Mouse (Mus musculus): ENCODE measurements around the gene Atp13a1.

Atp13a1 gene

DNA sequence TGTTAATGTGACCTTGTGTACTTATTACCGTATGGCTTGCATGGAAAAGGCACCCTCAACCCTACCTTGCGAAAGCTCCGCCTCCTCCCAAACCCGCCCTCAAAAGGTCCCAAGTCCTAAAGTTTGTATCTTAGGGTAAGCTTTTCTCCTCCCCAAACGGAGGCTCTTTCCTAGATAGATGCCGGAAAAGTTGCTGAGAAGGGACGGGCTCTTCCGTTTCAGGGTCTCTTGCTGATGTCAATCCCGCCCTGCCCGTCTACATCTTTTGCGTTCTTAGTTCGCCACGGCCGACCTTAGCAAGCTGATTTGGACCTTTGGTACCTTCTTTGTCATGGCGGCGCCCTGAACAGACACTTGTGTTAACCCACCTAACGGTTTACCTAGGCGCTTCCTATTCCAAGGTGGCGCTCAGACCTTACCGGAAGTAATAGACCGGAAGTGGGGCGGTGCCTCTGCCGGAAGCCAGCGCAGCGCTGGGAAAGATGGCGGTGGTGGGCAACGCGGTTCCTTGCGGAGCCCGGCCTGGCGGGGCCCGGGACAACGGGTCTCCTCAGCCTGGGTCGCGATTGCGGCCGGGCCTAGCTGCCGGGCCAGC is at the start of gene Atp13a1, which contains the start of gene Zfp866:
Gene Atp13a1, plus strand, starts transcription at position 391 of the 595 bp plus-strand sequence.
Gene Zfp866, minus strand, starts transcription at position 406 of the 595 bp plus-strand sequence.
- peak; percentile 88 to 92 for DNase-seq (ENCODE audit: low spot score in 2 of 2)

- DNase-seq (ENCODE audit: low spot score in 2 of 2), result no peak
Observed at GRCm38 (mm10) chr8:69741231-69741630, 49.7 kb upstream of the Atp13a1 start.

GRCm38 (mm10) chr8:69749544-69750454 is 41.2 kb upstream of the Atp13a1 start, which contains the start of gene Zfp963:
TSS of gene Zfp963 (minus strand) at chr8:69749970.
- peak; percentile 91 to 97 for DNase-seq (ENCODE audit: low spot score in 2 of 2)

DNA sequence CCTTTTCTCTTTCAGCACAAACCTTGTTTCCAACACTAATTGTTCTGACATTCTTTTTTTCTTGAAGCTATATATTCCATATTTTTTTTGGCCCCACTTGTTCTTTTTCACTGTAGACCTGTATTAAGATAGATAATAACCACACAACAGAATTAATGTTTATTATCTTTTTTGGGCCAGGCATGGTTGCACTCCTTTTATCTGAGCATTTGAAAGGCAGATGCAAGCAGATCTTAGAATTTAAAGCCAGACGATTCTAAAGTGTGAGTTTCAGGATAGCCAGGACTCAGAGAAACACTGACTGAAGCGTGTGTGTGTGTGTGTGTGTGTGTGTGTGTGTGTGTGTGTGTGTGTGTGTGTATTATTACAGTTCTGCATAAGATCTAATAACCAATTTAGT is 38.5 kb upstream of the Atp13a1 start:
- DNase-seq (ENCODE audit: low spot score in 2 of 2), result no peak

DNA sequence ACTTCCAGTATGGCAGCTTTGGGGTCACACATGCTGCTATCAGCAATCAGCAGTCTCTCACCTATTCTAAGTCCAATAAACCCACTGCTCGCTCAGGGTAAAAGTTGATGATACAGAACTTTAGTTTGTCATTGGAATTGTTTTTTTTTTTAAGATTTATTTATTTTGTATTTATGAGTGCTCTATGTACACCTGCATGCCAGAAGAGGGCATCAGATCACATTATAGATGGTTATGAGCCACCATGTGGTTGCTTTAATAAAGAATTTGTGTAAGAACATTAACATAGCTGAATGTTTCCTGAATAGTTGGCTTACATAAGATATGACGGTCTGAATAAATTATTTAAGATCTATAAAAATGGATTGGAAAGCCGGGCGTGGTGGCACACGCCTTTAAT is 32.6 kb upstream of the Atp13a1 start:
- DNase-seq (ENCODE audit: low spot score in 2 of 2), result no peak

DNA sequence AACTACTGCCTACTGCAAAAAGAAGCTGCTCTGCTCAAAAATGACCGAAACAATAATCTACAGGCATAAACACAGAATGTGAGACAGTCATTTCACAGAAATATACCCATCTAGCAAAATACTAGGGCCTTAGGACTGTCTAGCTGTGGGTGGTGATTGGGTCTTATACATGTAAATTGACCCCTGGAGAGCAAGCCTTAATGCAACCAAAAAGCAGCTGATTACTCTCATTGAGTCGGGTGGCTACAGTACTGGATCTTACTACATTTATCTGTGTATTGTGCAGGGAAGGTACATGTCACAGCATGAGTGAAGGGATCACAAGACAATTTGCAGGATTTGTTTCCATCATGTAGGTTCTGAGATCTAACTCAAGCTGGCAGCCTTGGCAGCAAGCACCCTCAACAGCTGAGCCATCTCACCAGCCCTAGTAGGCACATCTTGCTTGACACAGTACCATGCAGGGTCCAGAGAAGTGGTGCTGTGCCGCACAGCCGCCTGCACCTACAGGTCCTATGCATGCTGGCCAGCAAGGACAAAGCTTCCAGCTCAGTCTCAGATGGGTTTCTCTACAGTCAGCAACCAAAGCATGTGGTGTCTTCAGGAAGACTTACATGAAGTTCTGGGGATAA is 29.0 kb upstream of the Atp13a1 start:
- no peak for DNase-seq (ENCODE audit: low spot score in 2 of 2)

DNA sequence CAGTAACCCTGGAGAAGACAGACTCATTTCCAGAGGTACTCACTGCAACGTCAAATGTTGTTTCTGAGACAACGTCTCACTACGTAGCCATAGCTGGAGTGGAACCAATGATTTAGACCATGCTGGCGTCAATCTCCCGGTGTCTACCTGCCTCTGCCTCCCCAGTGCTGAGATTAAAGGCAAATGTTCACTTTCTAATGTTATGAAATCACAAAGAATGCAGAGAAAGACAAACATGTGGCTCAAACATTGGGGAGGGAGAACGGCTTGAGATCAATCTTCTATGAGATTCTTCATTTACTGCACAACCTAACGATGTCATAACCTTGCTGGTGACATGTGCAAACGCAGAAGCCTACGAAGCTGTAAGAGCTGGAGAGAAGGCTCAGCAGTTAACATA is 19.7 kb upstream of the Atp13a1 start:
- no peak for DNase-seq (ENCODE audit: low spot score in 2 of 2)

DNA sequence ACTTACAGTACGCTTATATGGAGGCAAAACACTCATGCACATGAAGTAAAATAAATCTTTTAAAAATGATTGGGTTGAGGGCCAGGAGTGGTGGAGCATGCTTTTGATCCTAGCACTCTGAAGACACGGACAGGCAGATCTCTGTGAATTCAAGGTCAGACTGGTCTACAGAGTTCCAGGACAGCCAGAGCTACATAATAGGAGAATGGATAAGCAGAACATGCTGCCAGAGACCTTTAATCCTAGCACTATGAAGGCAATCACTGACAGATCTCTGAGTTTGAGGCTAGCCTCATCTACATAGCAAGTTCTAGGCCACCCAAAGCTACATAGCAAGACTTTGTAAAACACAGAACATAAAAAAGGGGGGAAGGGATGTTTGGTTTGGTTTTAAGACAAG is 18.9 kb upstream of the Atp13a1 start:
- DNase-seq (ENCODE audit: low spot score in 2 of 2), result peak in 1 of 2 experiments; percentile 0

- DNase-seq (ENCODE audit: low spot score in 2 of 2), result peak; percentile 83 to 93
Observed at GRCm38 (mm10) chr8:69774503-69775148, 16.3 kb upstream of the Atp13a1 start, which contains the start of gene Gm20422. TSS of gene Gm20422 (minus strand) at chr8:69774886.

- DNase-seq (ENCODE audit: low spot score in 2 of 2), result no peak
Observed at GRCm38 (mm10) chr8:69775149-69775534, 15.8 kb upstream of the Atp13a1 start.

DNA sequence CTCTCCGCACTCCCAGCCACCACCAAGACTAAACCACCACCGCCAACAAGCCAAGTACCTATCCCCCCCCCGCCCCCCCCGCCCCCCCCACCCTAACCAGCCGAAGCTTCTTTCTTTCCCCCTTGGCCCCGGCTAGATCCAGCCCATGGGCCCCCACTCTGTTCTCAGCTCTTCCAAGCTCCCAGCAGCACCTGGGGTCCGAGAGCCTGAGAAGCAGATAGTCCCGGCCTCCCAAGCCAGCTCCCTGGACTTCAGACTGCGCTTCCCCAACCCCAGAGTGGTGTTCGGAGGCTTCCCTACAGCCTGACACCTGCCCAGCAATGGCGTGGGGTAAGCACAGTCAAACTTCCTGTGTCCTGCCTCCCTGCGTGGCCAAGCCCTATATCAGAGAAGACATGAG is 13.9 kb upstream of the Atp13a1 start:
- DNase-seq (ENCODE audit: low spot score in 2 of 2), result peak in 1 of 2 experiments; percentile 1

- peak in 1 of 2 experiments; percentile 1 for DNase-seq (ENCODE audit: low spot score in 2 of 2)
Observed at GRCm38 (mm10) chr8:69789105-69789504, 1.9 kb upstream of the Atp13a1 start.

- DNase-seq (ENCODE audit: low spot score in 2 of 2), result peak in 1 of 2 experiments; percentile 0
Observed at GRCm38 (mm10) chr8:69789731-69790130, 1.2 kb upstream of the Atp13a1 start.

DNA sequence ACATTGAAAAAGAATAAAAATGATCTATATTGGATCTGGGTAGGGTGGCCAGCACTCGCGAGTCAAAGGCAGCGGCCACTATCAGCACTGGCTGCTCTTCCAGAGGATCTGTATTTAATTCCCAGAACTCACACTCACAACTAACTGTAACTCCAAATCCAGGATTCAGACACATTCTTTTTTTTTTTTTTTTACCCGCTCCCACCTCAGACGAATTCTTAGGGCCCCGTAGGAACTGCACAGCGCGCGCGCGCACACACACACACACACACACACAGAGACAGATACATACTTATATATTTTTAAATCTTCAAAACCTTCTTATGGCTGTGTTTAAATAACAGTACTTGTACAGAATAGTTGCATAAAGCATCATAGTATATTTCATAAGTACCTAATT is 599 bp upstream of the Atp13a1 start:
- peak in 1 of 2 experiments; percentile 2 for DNase-seq (ENCODE audit: low spot score in 2 of 2)

- DNase-seq (ENCODE audit: low spot score in 2 of 2), result peak in 1 of 2 experiments; percentile 10
Observed at GRCm38 (mm10) chr8:69791415-69792068, 579 bp downstream of the Atp13a1 start.

DNA sequence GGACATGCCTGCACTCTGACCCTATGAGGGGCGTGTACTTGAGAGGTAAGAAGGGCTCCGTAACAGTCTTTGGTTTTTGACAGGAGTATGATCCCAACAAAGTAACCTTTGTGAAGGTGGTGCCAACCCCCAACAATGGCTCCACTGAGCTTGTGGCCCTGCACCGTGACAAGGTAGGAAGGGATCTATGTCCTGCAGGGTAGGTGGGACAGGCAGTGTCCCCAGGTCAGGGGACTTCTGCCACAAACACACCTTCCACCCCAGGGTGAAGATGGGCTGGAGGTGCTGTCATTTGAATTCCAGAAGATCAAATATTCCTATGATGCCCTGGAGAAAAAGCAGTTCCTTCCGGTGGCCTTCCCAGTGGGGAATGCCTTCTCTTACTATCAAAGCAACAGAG is 2.7 kb downstream of the Atp13a1 start:
- DNase-seq (ENCODE audit: low spot score in 2 of 2), result no peak

DNA sequence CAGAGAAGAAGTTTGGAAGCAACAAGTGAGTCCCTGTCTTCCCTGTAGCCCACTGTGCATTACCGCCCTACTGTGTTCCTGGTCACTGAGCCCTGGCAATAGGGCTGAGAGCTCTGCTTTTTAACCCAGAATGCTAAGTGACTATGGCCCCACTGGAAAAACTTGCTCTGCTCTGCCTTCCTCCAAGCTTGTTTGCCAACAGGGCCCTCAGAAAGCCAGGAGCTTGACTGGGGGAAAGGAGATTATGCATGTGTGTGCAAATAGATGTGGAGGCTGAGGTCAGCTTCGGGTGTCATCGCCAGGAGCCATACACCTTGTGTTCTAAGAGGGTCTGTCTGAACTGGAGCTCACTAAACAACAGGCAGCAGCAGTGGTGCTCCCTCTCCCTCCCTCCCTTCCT is 3.1 kb downstream of the Atp13a1 start:
- no peak for DNase-seq (ENCODE audit: low spot score in 2 of 2)

DNA sequence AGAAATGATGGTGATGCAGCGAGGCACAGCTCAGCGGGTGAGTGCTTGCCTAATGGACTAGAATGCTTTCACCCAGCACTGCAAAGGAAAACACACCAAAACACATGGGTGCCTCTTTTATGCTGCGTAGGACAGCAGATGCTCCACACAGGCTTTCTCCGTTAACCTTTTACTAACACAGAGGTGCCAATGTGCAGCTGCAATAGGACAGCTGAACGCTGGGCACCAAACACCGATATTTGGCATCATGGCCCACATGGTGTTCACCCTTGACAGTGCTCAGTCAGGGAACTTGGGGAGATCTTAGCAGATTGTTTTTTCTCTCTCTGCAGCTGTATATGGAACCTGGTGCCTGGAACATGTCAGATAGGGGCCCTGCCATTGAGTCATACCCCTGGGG is 3.9 kb downstream of the Atp13a1 start:
- no peak for DNase-seq (ENCODE audit: low spot score in 2 of 2)

DNA sequence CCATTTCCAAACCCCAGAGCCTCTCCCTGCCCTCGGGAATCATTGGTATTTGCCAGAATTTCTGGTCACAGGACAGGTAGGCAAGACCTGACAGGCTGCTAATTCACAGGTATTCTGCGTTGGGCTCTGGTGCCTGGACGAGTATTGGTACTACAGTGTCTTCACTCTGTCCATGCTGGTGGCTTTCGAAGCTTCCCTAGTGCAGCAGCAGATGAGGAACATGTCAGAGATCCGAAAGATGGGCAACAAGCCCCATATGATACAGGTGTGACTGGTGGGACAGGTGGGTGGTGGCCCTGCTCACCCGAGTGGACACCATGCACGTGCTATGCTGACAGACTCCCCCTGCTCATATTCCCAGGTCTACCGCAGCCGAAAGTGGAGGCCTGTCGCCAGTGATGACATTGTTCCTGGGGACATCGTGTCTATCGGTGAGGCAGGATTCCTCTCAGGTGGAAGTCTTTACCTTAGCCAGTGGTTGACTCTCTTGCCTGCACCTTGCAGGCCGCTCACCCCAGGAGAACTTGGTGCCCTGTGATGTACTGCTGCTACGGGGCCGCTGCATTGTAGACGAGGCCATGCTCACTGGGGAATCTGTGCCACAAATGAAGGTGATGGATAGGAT is 5.9 kb downstream of the Atp13a1 start:
- DNase-seq (ENCODE audit: low spot score in 2 of 2), result no peak

DNA sequence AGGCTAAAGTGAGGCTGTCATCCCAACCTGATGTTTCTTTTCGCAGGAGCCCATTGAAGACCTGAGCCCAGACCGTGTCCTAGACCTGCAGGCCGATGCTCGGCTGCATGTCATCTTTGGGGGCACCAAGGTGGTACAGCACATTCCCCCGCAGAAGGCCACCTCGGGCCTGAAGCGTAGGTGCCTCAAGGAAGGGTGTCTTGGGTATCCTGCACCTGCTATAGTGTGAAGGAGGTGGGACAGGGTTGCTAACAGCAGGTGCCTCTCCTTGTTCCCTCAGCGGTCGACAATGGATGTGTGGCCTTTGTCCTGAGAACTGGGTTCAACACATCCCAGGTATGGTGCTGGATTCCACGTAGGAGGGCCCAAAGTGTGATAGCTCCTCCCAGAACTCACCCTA is 6.7 kb downstream of the Atp13a1 start:
- no peak for DNase-seq (ENCODE audit: low spot score in 2 of 2)

DNA sequence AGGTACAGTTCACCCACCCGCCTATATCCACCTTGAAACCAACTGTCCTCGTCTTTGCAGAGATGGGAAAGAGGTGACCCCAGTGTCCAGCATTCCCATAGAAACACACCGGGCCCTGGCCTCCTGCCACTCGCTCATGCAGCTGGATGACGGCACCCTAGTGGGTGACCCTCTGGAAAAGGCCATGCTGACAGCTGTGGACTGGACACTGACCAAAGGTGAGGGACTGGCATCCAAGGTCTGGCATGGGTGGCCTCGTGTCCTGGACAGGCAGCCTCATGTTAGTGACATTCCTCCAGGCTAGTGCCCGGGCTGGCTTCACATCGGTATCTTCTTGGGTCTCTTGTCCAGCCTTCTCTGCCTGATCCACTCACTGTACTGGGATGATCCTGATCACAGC is 8.3 kb downstream of the Atp13a1 start:
- DNase-seq (ENCODE audit: low spot score in 2 of 2), result no peak

Data from right cerebral cortex, adult 2 months (tissue).